Mouse (Mus musculus) kidney, adult 9 months (tissue): ENCODE results near the gene C87414.
"Not testable (repeated sequence)": the region's sequence is repeated elsewhere in the genome, so short reads cannot be mapped to it uniquely, and the experiment has no call there.

Source experiments
- DNase-seq: peaks from one replicate; pipeline ENCODE4 v3.0.0; 2022

The C87414 gene

GRCm38 (mm10) chr5:93671451-93671850, at the start of gene C87414:
Gene C87414, minus strand, starts transcription at chr5:93671551.
- DNase-seq, result not testable (repeated sequence)

GRCm38 (mm10) chr5:93684661-93685060, 13.3 kb upstream of the C87414 start:
- peak; percentile 41 for DNase-seq
